Comparison of ENCODE assay signal across 9 mouse cellular contexts in genomic region chr4:82513426-82513750, GRCm38 (mm10).
DNase-seq lines count a peak whose midpoint lies in the region; ATAC-seq and TF ChIP-seq lines count a peak whose summit lies in the region.
"Had no signal": no experiment of that assay in that cellular context is flagged by ENCODE, and none has a peak within 500 bp of the region (broad histone marks: within the 10 kb centered on the region; RNA-seq: fewer than 3 reads in every experiment).

No protein-coding gene starts in this region.

- peaks cover 0 to 34% of the 10 kb centered on the region in 2 experiments; a peak in 3 of 4 replicates for H3K4me1 ChIP-seq in heart, embryonic 14.5 days (ENCODE audit: control insufficient read depth in 2 of 2, insufficient read depth in 2 of 2, low read length in 2 of 2)
- peaks cover 7 to 10% of the 10 kb centered on the region in 2 experiments for H3K4me1 ChIP-seq in ES-E14 (ENCODE audit: control insufficient read depth in 2 of 2, insufficient read depth in 2 of 2, low read length in 2 of 2, poor library complexity in 1 of 2)
- peaks cover 6% of the 10 kb centered on the region; the same call in 1 of the 2 replicates for H3K4me1 ChIP-seq in forebrain, postnatal 0 days (ENCODE audit: insufficient read depth)
- no peaks in the 10 kb centered on the region; the same call in 1 of the 2 replicates for H3K4me1 ChIP-seq in liver, embryonic 16.5 days (ENCODE audit: control insufficient read depth, low read depth, low read length)
- H3K4me1 ChIP-seq in thymus, adult 2 months (replicated peaks; ENCODE audit: control insufficient read depth, insufficient read depth, low read length): peaks cover 8% of the 10 kb centered on the region; the same call in 1 of the 2 replicates

- no peaks in the 10 kb centered on the region for H3K9me3 ChIP-seq in heart, embryonic 14.5 days (ENCODE audit: control insufficient read depth, low read length)
- H3K9me3 ChIP-seq in ES-E14 (ENCODE audit: control insufficient read depth, insufficient read depth, low read depth, low read length): no peaks in the 10 kb centered on the region
- H3K9me3 ChIP-seq in forebrain, postnatal 0 days (ENCODE audit: low read length): no peaks in the 10 kb centered on the region
- no peaks in the 10 kb centered on the region for H3K9me3 ChIP-seq in liver, embryonic 16.5 days (replicated peaks; ENCODE audit: control insufficient read depth, low read length)

- TF ChIP-seq CTCF in forebrain, postnatal 0 days (IDR thresholded peaks at IDR 0.05; ENCODE audit: low read depth): no peak
- no peak for TF ChIP-seq CTCF in thymus, adult 2 months (IDR thresholded peaks at IDR 0.05; ENCODE audit: borderline replicate concordance, control insufficient read depth, extremely low read depth, insufficient read depth, low read length, poor library complexity)

- peak overlapping the region; percentile 79 to 100 for H3K27ac ChIP-seq in heart, embryonic 14.5 days (replicated peaks in 1 of 2; ENCODE audit: control insufficient read depth in 1 of 2, insufficient read depth in 1 of 2, low read depth in 2 of 2, low read length in 2 of 2)
- H3K27ac ChIP-seq in ES-E14 (ENCODE audit: insufficient read depth, low read depth, low read length, poor library complexity, severe bottlenecking): peak overlapping the region; percentile 62; the same call in 1 of the 2 replicates
- H3K27ac ChIP-seq in forebrain, postnatal 0 days (ENCODE audit: low read depth, low read length): peak overlapping the region; percentile 91
- no peak overlapping the region for H3K27ac ChIP-seq in liver, embryonic 16.5 days (ENCODE audit: low read length)
- H3K27ac ChIP-seq in thymus, adult 2 months (ENCODE audit: control insufficient read depth, insufficient read depth, low read length): no peak overlapping the region

- DNase-seq in heart, adult 8-10 months (ENCODE audit: low spot score): no peak
- no peak for DNase-seq in ES-E14 (ENCODE audit: low read depth, low spot score)
- no peak for DNase-seq in forebrain, postnatal 0 days
- DNase-seq in frontal cortex, postnatal 10 days (ENCODE audit: low spot score in 2 of 2): no peak
- no peak for DNase-seq in spleen, adult 18-20 months
- no peak for DNase-seq in thymus, adult 2 months

- TF ChIP-seq POLR2A in thymus, adult 2 months (IDR thresholded peaks at IDR 0.05; ENCODE audit: control insufficient read depth, extremely low read depth, insufficient read depth, low read length, poor library complexity): no peak

- WGBS in heart, embryonic 14.5 days: 1% methylated on average over 14 of the region's 14 CpGs
- 5% methylated on average over 14 of the region's 14 CpGs for WGBS in forebrain, postnatal 0 days
- WGBS in liver, embryonic 16.5 days (ENCODE audit: insufficient replicate concordance): 4% methylated on average over 14 of the region's 14 CpGs
- WGBS in thymus, adult 2 months: 6% methylated on average over 14 of the region's 14 CpGs

- in situ Hi-C loops in ES-E14 (cut with MboI; ENCODE audit: low sequenced_read_pairs in 2 of 2, unreplicated experiment in 2 of 2): no loop called here

- H3K27me3 ChIP-seq in heart, embryonic 14.5 days (ENCODE audit: control insufficient read depth, insufficient read depth, low read length): no peaks in the 10 kb centered on the region
- H3K27me3 ChIP-seq in forebrain, postnatal 0 days (ENCODE audit: insufficient read depth, low read length): no peaks in the 10 kb centered on the region
- H3K27me3 ChIP-seq in liver, embryonic 16.5 days (ENCODE audit: control insufficient read depth, insufficient read depth, low read depth, low read length): peaks cover 37% of the 10 kb centered on the region
- H3K27me3 ChIP-seq in thymus, adult 2 months (ENCODE audit: control insufficient read depth, insufficient read depth, low read length): no peaks in the 10 kb centered on the region; the same call in 1 of the 2 replicates
- H3K27me3 ChIP-seq: CH12.LX had no signal

- peak overlapping the region; percentile 100 for H3K9ac ChIP-seq in heart, embryonic 14.5 days (ENCODE audit: low read length)
- peak overlapping the region; percentile 89 for H3K9ac ChIP-seq in ES-E14 (ENCODE audit: insufficient read depth, low read depth, low read length, poor library complexity, severe bottlenecking)
- H3K9ac ChIP-seq in forebrain, postnatal 0 days: peak overlapping the region; percentile 64
- peak overlapping the region; percentile 45 for H3K9ac ChIP-seq in liver, embryonic 16.5 days (ENCODE audit: low read depth, low read length)

- H3K36me3 ChIP-seq in heart, embryonic 14.5 days (ENCODE audit: control insufficient read depth, insufficient read depth, low read length): no peaks in the 10 kb centered on the region
- H3K36me3 ChIP-seq in ES-E14 (ENCODE audit: control insufficient read depth, insufficient read depth, low read length, poor library complexity, severe bottlenecking): no peaks in the 10 kb centered on the region
- H3K36me3 ChIP-seq in forebrain, postnatal 0 days (ENCODE audit: insufficient read depth): no peaks in the 10 kb centered on the region
- no peaks in the 10 kb centered on the region for H3K36me3 ChIP-seq in liver, embryonic 16.5 days (ENCODE audit: control insufficient read depth, insufficient read depth)
- H3K36me3 ChIP-seq in thymus, adult 2 months (ENCODE audit: control insufficient read depth, insufficient read depth, low read length): no peaks in the 10 kb centered on the region

- H3K4me3 ChIP-seq in heart, embryonic 14.5 days (ENCODE audit: control insufficient read depth in 1 of 2, insufficient read depth in 1 of 2, low read depth in 1 of 2, low read length in 2 of 2): peak overlapping the region; percentile 51 to 55
- H3K4me3 ChIP-seq in ES-E14 (ENCODE audit: insufficient read depth in 1 of 2, low read depth in 1 of 2, low read length in 2 of 2, poor library complexity in 1 of 2, severe bottlenecking in 1 of 2): peak overlapping the region; percentile 68 to 70
- peak overlapping the region; percentile 51 for H3K4me3 ChIP-seq in forebrain, postnatal 0 days (ENCODE audit: low read depth, low read length)
- H3K4me3 ChIP-seq in liver, embryonic 16.5 days (ENCODE audit: low read depth, low read length): peak overlapping the region; percentile 55
- no peak overlapping the region for H3K4me3 ChIP-seq in thymus, adult 2 months (ENCODE audit: control insufficient read depth, insufficient read depth, low read length)

- H3K4me2 ChIP-seq in heart, embryonic 14.5 days (ENCODE audit: low read length): peak overlapping the region; percentile 97
- peak overlapping the region; percentile 86 for H3K4me2 ChIP-seq in forebrain, postnatal 0 days (ENCODE audit: low read depth)
- peak overlapping the region; percentile 60 for H3K4me2 ChIP-seq in liver, embryonic 16.5 days (ENCODE audit: low read depth, low read length)

- ATAC-seq in heart, embryonic 14.5 days (ENCODE audit: insufficient number of reproducible peaks, insufficient read depth, low FRiP score, low read depth): no peak
- ATAC-seq in forebrain, postnatal 0 days: no peak
- ATAC-seq in liver, embryonic 16.5 days (ENCODE audit: low read depth): no peak; the same call in 1 of the 2 replicates

TF ChIP-seq in ES-E14, 5 proteins besides CTCF, POLR2A, EP300 and RAD21:
- no peak for TF ChIP-seq CHD2 (IDR thresholded peaks at IDR 0.05; ENCODE audit: low read depth, low read length)
- no peak for TF ChIP-seq ZC3H11A (IDR thresholded peaks at IDR 0.05; ENCODE audit: borderline replicate concordance, low read depth, low read length)
- no peak for TF ChIP-seq MAFK (IDR thresholded peaks at IDR 0.05; ENCODE audit: insufficient read depth, low read depth, low read length)
- TF ChIP-seq HCFC1 (IDR thresholded peaks at IDR 0.05; ENCODE audit: borderline replicate concordance, insufficient read depth, low read length): no peak
- no peak for TF ChIP-seq ZNF384 (IDR thresholded peaks at IDR 0.05; ENCODE audit: low read depth, low read length)

Comparison
In these comparisons a context has a peak if more than half of its experiments do, and no peak if none do; other contexts are left out.
1. H3K27ac ChIP-seq: peak in heart, embryonic 14.5 days (2 of 2), ES-E14 (single experiment) and forebrain, postnatal 0 days (single experiment); none in liver, embryonic 16.5 days (single experiment) and thymus, adult 2 months (single experiment).
2. H3K9ac ChIP-seq: peak in every context shown above with its lines; median percentile 100 in heart, embryonic 14.5 days; 89 in ES-E14; 64 in forebrain, postnatal 0 days; 45 in liver, embryonic 16.5 days.
3. Peak in every context shown above with its lines, with median percentiles within 50 percentile points of each other: H3K4me2 ChIP-seq.